Mouse (Mus musculus) left cerebral cortex, postnatal 36 days (tissue): ENCODE measurements around the gene Gm3543. TPM values are rescaled to one million over a fixed set of nuclear protein-coding genes. Genes with fewer than 3 reads are reported as not detected.
"Not testable (repeated sequence)": the region's sequence is repeated elsewhere in the genome, so short reads cannot be mapped to it uniquely, and the experiment has no call there.

ENCODE experiments used
- DNase-seq, 2 experiments: peaks; one replicate each; pipeline ENCODE4 v3.0.0; 2021 to 2022; ENCODE audit warnings: low spot score in 2 of 2, mixed read lengths in 1 of 2
- intact Hi-C: fragments of 180-260 bp; cut with DNase I; formaldehyde crosslinking; loops from one replicate; pipeline ENCODE4 v1.15.1; 2025
- total RNA-seq, 2 experiments: library from RNA; stranded (reverse); gene quantifications; 2 replicates each; pipeline ENCODE4 v1.2.3; 2021

Gene Gm3543
- 1 to 10 TPM; 1.4 to 2.3 TPM for total RNA-seq

GRCm38 (mm10) chr14:41983225-41983624 lies at the start of gene Gm3543:
TSS of gene Gm3543 (minus strand) at chr14:41983325.
- intact Hi-C loops, DNase-seq: not testable (repeated sequence)

GRCm38 (mm10) chr14:41968596-41968995 lies 14.5 kb downstream of the Gm3543 start:
- DNase-seq, intact Hi-C loops: not testable (repeated sequence)

- DNase-seq, intact Hi-C loops: not testable (repeated sequence)
Observed at GRCm38 (mm10) chr14:41967827-41968226, 15.3 kb downstream of the Gm3543 start, which contains the start of gene Gm6401. TSS of gene Gm6401 (minus strand) at chr14:41967927.

GRCm38 (mm10) chr14:41964095-41964494 lies 19.0 kb downstream of the Gm3543 start:
- intact Hi-C loops, DNase-seq: not testable (repeated sequence)

- DNase-seq, intact Hi-C loops: not testable (repeated sequence)
Observed at GRCm38 (mm10) chr14:41943695-41944094, 39.4 kb downstream of the Gm3543 start, which contains the start of gene 1700024B05Rik. TSS of gene 1700024B05Rik (plus strand) at chr14:41943995.

Other genes starting within 250 kb of the Gm3543 start
- gene Gm7929, start 232.7 kb downstream of the Gm3543 start, total RNA-seq: not detected
- not detected for gene Gm47189, start 210.9 kb downstream of the Gm3543 start, total RNA-seq
- not detected for gene Gm7980, start 76.0 kb downstream of the Gm3543 start, total RNA-seq
- not detected for gene 1700049E17Rik1, start 58.4 kb downstream of the Gm3543 start, total RNA-seq
- gene 1700024B05Rik, start 39.3 kb downstream of the Gm3543 start, total RNA-seq: not detected
- gene Gm6401, start 15.4 kb downstream of the Gm3543 start, total RNA-seq: not detected
- gene Gm7951, start 134.0 kb upstream of the Gm3543 start, total RNA-seq: not detected
- gene Gm17027, start 179.3 kb upstream of the Gm3543 start, total RNA-seq: not detected
- gene Gm3573, start 207.5 kb upstream of the Gm3543 start, total RNA-seq: 1 to 10 TPM; 1.7 to 1.8 TPM